Mouse (Mus musculus) ZHBTc4 (cell line): ENCODE results near the gene Lrp2.

Experiments used
- DNase-seq: peaks from one replicate; pipeline ENCODE4 v3.0.0-alpha.2; 2011; ENCODE audit warnings: low read depth, low spot score

Lrp2 gene

DNA sequence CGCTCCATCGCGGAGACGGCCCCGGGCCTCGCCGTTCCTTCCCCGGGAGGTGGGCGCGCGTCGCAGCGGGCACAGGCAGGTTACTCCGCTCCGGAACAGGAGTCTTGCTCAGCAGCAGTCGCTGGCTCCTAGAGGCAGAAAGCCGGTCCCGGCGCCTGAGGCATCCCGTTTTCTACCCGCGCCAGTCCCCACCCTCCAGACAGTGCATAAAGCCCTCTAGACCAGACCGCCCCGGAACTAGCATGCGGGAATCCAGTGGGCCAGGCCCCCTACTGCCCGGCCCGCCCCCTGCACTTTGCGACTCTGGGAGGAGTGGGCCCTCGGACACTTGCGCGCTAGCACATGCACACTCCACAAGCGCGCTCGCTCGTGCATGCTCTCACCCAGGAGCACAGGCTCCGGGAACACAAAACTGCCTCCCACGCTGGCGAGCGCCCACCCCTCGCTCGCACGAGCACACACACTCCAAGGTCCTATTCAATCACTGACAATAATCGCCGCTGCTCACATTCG is at the start of gene Lrp2:
Gene Lrp2, minus strand, starts transcription at position 180 of the 513 bp plus-strand sequence.
- peak; percentile 96 for DNase-seq

DNA sequence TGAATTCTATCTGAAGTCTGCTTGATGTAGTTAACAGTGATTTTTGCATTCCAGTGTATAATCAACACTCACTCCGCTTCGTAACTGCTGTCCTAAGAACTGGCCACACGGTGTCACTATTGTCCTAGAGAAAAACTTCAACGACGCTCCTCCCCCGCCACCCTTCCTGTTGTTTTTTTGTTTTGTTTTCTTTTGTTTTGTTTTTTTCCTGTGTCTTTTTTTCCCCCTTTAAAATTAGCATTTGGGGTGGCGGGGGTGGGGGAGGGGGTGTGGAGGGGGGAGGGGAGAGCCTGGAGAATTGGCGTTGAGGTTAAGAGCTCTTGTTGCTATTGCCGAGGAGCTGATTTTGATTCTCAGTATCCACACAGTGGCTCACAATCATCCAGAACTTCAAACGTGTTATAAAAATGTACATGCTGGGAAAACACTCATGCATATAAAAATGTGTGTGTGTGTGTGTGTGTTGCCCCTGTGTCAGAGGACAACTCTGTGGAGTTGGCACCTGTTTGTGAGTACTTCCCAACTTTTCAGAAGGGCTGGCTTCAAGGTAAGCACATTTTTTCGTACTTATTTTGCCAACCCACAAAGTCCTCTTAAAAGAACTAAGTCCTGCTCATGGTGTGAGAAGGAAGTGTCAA is 49.3 kb upstream of the Lrp2 start:
- DNase-seq = peak; percentile 84

DNA sequence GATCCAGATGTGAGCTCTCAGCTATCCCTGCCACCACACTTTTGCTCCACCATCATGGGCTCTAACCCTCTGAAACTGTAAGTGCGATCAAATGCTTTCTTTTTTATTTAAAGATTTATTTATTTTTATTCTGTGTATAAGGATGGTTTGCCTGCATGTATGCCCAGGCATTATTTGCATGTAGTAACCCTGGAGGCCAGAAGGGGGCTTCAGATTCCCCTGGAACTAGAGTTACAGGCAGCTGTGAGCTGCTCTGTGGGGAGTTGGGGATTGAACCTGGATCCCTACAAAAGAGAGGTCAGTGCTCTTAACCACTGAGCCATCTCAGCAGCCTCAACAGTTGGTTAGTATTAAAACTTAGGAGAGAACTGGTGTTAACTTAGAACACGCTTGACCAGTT is 45.6 kb upstream of the Lrp2 start:
- DNase-seq = peak; percentile 60

DNA sequence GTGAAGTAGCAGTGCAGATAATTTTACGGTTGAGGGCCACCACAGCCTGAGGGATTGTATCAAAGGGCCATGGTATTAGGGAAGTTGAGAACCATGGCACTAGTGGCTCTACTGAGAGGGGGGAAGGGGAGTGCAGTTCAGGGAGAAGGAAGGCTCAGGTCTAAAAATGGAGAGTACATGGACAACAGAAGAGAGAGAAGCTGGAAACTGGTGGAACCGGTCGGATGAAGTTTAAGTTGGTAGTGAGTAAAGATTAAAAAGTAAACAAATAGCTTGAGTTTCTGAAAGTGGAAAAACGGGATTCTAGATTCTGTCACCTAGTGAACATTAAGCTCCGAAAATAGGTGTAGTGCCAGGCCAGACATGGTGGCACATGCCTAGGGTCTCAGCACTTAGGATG is 44.9 kb upstream of the Lrp2 start:
- no peak for DNase-seq

DNA sequence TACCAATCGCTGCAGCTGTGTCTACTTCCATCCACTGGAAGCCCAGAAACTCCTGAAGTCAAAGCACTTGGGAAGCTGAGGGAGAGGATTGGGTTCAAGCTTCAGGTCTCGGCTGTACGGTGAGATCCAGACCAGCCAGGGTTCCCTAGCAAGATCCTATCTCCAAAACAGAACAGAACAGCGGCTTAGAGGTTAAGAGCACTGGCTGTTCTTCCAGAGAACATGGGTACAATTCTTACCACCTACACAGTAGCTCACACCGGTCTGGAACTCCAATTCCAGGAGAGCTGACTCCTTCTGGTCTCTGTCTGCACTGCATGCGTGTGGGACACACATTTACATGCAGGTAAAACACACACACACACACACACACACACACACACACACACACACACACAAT is 44.0 kb upstream of the Lrp2 start:
- DNase-seq = peak; percentile 23

- DNase-seq = peak; percentile 30
These were observed 43.4 kb upstream of the Lrp2 start for GRCm38 (mm10) chr2:69629215-69629614.

GRCm38 (mm10) chr2:69619286-69619685 is 33.4 kb upstream of the Lrp2 start:
- DNase-seq = no peak

DNA sequence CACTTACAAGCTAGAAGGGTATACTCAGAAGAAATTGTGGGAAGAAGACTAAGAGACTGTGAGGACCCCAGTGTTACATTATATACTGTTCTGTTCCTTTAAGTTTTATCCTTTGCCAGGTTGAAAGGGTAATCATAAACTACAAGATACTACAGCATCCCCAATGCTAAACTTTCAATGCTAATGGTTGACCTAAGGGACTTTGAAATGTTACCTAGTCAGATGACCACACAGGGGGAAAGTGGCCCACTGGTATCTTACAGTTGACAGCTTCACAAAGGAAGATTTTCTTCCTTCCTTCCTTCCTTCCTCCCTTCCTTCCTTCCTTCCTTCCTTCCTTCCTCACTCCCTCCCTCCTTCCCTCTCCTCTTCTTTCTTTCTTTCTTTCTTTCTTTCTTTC is 32.5 kb upstream of the Lrp2 start:
- no peak for DNase-seq

DNA sequence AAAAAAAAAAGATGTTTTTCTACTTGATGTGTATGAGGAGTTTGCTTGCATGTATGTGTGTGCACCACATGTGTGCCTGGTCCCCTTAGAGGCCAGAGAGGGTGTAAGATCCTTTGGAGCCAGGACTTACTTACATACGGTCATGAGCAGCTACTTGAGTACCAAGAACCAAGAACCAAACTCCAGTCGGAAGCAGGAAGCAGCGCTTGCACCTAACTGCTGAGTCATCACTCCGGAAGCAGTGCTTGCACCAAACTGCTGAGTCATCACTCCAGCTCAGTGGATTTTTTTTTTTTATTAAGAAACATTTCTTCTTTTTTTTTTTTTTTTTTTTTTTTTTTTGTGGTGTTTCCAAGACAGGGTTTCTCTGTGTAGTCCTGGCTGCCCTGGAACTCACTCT is 27.4 kb upstream of the Lrp2 start:
- DNase-seq = peak; percentile 81

GRCm38 (mm10) chr2:69612716-69613115 is 26.9 kb upstream of the Lrp2 start:
- peak; percentile 11 for DNase-seq

DNA sequence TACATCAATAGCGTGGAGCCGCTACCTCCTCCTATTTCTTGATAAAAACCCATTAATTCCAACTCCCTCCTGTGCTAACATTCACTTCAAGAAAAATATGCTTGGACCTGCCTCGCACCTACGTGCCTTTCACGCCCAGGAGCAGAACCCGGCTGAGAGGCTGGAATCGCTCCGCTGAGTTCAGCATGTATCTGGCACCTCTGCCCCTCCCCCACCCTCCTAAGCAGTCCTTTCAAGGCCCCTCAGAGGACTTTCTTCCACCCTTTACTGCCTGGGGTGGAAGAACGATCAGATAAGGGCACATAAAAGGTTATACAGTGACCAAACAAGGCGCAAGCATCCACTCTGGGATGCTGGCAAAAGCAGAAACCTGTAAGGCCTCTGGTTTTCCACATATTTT is 26.4 kb upstream of the Lrp2 start:
- DNase-seq = peak; percentile 62

DNA sequence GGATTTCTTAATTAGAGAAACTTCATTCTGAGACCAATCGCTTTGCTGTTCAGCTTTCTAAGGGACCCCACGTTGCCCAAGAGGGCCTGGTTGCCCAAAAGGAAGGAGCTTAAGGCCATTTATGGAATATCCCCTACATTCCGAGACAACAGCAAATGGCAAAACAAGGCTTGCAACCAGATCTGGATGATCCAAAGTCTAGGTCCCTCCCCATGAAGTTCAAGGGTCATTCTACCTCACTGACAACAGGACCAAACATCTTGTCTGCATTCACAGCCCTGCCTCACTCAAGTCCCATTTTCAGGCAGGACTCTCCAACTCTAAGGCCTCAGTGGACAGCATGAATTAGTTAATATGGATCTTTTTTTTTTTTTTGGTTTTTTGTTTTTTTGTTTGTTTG is 20.8 kb upstream of the Lrp2 start:
- DNase-seq = no peak

DNA sequence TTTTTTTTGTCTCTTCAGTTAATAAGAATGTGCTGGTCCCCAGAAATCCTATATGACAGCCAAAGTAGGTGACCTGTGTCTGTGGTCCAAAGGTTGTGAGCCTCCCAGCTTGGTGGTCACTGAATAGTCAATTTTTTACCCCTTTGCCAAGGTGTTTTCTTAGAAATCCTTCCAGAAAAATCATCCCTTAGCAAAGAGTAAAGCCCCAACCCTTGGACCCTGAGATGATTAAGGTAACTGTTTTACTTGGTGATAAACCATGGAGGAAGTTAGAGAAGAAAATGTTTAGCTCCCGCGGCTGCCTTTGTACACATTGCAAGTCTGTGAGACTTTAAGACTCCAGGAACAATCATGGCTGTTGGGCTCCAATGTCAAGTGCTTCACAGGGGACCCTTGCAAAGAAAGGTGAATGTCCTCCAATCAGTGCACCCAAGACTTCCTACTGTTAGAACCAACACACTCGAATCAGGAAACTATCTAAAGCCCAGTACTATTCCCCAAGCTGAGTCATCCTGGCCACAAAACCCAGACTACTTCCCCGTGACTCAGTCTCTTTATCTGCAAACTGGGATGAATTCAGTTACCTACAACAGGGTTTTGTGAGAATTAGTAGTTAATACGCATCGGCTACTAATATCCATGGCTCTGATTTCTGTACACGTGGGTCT is 18.0 kb upstream of the Lrp2 start:
- no peak for DNase-seq

- no peak for DNase-seq
These were observed 7.3 kb upstream of the Lrp2 start for GRCm38 (mm10) chr2:69593168-69593567.

- peak; percentile 74 for DNase-seq
These were observed 6.7 kb upstream of the Lrp2 start for GRCm38 (mm10) chr2:69592536-69592935.

- no peak for DNase-seq
These were observed 6.2 kb upstream of the Lrp2 start for GRCm38 (mm10) chr2:69591966-69592505.

DNA sequence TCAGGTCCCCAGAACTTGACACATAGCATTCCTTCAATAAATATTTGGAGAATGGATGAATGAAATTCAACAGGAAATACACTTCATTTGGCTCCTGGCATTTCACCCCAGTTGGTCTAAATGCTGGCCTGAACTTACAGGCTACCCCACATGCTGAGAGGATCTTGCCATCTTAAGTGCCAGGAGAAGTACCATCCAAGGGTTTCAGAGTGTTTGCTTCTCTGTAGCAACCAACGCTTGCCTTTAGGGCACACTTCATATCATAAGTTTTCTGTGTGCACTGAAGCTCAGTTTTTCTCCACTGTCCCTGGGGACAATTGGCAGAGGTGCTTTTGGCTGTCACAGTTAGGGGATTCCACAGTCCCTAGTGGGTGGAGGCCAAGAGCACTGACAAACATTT is 4.7 kb upstream of the Lrp2 start:
- DNase-seq = no peak

DNA sequence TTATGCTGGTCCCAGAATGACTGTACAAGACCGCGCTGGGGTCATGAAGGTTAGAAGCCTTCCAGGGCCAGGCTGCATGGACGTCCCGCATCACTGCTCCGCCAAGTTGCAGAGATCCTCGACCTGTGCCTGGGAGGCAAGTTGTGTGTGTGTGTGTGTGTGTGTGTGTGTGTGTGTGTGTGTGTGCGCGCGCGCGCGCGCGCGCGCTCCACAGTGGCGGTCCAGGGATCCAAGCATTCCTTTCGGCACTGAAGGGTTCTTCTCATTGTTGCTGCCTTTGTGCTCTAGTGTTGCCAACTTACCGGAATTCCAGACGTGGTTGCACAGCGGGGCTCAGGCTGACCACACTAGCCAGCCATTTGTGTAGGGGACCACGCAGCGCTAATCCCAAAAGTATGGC is 2.0 kb upstream of the Lrp2 start:
- peak; percentile 64 for DNase-seq

GRCm38 (mm10) chr2:69586821-69587728 is 1.2 kb upstream of the Lrp2 start:
- DNase-seq = peak; percentile 52

DNA sequence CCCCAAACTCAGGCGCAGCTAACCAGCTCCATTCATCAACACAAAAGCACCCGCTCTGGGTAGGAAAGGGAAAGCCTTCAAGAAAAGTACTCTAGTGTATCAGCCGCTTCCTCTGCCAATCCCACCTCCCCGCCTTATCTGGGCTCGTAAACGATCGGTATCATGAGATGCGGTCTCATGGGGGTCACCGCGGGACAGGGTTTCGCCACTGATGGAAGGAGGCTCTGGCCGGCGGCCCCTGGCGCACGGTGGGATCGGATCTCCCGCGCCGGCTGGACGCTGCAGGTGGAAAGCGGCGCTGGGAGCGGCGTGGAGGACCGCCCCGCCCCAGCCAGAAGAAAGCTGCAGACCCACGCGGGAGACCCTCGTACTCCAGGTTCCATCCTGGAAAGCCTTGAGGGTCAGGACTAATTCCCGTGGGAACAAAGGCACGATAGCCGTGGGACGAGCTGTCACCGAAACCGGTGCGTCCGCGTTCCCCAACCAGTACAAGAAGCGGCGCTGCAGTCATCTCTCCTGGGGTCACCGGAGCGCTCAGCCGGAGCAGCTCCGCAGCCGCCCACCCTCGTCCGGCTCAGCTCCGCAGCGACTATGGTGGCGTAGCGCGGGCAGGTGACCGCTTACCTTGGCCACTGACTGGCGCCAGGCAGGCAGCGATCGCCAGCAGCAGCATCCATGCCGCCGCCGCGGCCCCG is 527 bp downstream of the Lrp2 start:
- DNase-seq = peak; percentile 56
